Mouse (Mus musculus): ENCODE measurements at regions not wholly inside any gene's neighbourhood (a gene's known extent, or its start where the extent isn't known, plus 50 kb on each side); places are given as distances from the start of the nearest gene placed in this dataset.

DNA sequence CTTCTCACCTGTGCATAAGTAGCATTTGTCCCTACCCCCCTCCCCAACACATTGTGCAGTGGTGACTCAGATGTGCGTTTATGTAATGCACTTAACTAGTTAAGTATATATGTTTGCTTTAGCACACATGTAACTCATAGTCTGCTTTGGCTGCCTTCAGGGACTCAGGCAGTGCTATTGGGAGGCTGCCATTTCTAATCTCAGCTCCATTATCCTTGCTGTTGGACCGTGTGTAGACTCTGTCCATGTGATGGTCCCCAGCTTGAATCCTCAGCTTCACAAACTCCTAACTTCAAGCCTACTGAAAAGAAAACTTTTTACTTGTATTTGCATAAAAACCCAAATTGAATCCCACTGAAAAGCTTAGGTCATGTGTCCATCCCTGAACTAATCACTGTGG, 194.7 kb upstream of the Ppp2r3a start:
- DNase-seq (ENCODE audit: low read depth, low spot score): no peak

DNA sequence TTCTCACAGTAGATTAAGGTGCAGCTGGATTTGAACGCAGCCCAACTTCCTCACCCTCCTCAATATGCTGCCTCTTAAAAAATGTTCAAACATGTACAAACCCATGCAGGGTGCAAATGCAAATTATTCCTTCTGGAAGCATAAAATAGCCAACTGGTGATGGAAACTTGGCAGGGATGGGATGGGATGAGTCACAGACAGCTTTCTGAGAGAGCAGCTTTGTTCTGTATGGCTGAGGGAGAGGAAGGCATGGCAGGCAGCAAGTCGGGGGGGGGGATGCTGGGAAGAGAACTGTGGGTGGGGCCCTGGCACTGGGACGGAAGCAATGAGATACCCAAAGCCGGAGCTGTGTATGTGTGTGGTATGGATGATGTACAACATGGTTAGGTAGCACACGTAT, 194.2 kb upstream of the Ppp2r3a start:
- DNase-seq (ENCODE audit: low read depth, low spot score): no peak

DNA sequence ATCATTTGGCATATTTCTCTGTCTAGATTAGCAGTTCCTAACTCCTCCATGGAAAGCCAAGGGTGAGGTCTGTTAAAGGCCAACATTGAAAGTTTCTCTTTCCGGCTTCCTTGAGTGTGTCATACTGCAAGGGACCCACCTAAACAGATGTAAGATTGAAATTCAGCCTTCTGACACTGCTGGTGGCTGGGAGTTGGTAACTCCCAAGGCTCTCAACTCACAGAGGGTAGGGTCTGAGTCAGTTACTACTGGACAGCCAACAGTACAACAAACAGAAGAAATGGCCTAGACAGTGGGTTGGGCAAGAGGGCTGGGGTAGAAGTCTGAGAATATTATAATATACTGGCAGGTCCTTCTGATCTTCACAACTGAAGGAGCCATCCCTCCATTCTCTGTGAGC, 193.7 kb upstream of the Ppp2r3a start:
- DNase-seq (ENCODE audit: low read depth, low spot score): no peak

DNA sequence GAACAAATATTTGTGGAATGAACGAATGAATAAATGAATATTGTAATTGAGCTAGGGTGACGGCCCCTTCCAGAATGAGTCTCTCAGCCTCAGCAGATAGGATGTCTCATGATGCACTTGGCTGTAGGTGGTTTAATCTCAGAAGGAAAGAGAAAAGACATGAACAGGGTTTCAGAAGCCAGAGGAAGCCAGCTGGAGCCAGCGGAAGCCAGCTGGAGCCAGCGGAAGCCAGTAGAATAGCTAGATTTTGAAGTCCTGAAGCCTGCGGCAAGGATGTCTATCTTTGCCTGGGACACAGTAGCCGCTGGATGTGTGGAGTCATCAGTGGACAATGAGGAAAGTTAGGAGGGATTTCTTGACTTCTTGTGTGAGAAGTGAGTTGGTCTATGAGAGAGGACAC, 188.3 kb upstream of the Ppp2r3a start:
- no peak for DNase-seq (ENCODE audit: low read depth, low spot score)

DNA sequence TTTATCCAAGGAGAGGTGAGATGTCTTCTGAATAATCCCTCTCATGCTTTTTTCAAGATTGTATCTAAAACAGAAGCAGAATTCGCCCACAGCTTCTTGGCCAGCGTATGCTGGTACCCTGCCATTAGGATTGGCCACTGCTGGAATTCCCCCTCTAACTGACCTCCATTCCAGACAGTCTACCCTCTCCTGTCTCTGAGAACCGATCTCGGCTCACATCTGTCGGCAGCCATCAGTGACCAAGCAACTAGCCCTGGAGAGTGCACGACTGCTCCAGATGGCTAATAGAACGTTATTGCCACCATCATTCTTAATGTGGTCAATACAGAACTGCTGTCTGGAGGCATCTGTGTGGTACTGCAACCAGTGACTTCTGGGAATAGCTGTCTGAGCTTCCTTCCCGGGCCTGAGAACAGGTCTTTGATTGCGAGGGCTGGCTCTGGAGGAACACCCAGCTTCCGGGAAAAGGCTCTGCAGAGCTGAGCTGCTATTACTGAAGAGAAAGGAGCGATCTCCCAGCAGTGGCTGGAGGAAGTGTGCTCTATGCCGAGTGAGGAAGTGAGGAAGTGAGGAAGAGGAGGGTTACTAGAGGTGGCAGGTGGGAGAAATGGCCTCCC, 187.1 kb upstream of the Ppp2r3a start:
- no peak for DNase-seq (ENCODE audit: low read depth, low spot score)

DNA sequence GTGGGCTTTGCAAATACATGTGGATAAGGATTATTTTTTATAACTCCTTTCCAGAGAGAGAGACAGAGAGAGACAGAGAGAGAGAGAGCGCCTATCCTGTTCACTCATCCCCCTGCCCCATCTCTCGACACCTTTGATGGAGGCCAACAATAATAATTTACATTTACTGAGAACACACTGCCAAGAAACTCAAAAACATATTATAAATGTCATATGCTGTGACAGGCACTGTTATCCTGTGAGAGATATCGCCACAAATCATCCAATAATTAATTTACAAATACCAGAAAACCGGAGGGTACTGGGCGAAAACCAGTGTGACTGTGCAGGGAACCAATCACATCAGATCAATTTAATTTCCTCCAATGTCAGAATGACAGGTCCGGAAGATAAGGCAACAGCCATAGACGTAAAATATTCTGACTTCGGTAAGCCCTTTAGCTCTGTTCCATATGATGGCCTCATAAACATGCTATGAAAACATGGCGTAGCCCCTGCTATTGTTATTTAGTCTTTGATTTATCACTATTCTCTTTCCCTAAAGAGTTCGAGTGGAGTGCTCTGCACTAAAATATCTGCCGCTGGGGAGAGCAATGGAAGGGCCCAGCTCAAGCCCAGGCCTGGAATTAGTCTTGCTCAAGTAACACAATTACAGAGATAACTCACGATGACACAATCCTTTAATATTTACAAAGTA, 173.5 kb upstream of the Ppp2r3a start:
- DNase-seq (ENCODE audit: low read depth, low spot score): no peak

DNA sequence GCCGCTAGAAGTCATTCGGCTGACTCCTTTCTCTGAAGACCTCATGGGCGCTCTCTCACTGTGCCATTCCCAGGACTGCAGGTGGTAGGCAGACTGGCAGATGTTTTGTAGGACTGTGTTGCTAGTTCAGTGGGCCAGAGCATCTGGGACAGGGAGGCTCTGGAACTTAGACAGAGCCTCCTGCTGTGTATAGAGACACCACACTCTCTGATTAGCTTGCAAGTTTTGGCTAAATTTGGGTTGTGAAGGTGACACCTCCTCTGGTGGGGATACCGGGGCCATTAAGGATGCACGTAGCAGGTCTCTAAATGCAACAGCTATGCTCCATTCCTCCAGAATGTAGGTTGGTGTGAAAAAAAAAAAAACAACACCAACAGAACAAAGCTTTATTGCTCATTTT, 171.4 kb upstream of the Ppp2r3a start:
- DNase-seq (ENCODE audit: low read depth, low spot score): no peak

DNA sequence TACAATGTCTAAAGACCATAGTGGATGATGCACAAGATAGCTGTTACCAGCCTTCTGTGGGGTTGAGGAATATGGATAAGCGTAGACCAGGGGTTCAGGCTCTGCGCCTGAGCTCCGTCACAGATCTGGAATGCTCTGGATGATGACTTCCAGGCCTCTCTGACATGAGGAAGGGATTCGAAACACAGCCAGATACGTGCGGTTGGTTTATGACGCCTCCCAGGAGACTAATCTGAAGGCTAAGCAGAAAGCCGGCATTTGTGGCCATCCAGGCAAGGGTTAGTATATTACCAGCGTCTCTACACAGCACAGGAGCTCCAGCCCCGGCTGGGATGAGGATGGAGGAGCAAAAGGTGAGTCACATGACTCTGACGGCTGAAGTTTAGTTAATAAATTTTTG, 170.4 kb upstream of the Ppp2r3a start:
- peak; percentile 72 for DNase-seq (ENCODE audit: low read depth, low spot score)

DNA sequence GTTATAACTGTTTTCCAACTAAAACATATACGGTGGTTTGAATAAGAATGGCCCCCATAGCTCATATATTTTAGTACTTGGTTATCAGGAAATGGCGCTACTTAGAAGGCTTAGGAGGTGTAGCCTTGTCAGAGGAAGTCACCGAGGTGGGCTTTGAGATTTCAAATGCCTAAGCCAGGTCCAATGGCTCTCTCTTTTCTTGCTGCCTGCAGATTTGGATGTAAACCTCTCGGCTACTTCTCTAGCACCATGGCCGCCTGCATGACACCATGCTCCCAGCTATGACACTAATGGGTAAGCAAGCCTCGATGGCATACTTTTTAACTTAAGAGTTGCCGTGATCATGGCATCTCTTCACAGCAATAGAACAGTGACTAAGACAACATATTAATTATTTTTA, 169.5 kb upstream of the Ppp2r3a start:
- DNase-seq (ENCODE audit: low read depth, low spot score): no peak

DNA sequence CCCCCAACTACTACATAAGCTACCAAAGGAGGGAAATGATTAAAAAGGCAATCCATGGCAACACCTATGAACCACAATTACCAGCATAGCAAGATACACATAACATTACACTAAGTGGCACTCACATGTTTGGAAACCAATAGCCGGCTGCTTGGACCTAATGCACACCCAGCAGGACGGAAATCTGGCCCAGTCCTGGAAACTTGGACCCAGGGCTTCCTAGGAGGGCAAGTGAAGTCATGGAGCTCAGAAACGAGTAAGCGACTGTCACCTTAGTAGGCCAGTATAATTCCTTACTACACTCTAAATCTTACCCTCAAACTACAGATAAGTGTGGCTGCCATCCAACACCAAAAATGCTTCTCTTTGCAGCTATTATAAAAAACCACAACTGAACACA, 168.6 kb upstream of the Ppp2r3a start:
- DNase-seq (ENCODE audit: low read depth, low spot score): no peak

DNA sequence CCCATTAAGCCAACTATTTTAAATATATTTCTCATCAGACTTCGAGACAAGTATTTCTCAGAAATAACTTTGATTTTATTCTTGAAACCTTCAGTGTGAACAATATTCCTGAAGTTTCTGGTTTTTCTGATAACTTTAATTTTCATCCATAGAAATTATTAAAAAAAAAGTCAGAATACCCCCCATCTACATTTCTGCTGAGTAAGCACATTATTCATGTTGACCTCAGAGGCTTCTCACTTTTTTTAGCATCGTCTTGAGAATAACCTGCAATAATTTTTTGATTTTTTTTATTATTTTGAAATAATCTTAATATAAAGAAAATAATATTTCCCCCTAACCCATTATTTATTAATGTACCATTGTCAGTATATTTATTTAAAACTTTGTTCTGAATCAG, 166.1 kb upstream of the Ppp2r3a start:
- DNase-seq (ENCODE audit: low read depth, low spot score): no peak

DNA sequence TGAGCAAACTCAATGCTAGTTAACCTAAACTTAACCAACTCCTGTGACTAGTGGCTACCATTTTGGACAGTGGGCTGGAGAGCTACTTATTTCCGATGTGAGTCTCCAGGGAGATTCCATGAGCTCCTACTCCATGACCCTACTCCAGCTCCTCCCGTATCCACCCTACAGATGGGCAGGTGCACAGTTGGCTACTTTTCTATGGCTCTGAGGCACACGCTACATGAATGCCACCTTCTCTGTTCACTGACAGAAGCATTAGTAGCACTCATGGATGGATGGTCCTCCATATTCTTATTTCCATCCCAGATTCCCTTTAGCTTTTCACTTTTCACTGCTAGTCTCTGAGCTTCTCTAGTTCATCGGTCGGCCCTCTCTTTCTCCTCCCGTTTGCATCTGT, 164.7 kb upstream of the Ppp2r3a start:
- no peak for DNase-seq (ENCODE audit: low read depth, low spot score)

DNA sequence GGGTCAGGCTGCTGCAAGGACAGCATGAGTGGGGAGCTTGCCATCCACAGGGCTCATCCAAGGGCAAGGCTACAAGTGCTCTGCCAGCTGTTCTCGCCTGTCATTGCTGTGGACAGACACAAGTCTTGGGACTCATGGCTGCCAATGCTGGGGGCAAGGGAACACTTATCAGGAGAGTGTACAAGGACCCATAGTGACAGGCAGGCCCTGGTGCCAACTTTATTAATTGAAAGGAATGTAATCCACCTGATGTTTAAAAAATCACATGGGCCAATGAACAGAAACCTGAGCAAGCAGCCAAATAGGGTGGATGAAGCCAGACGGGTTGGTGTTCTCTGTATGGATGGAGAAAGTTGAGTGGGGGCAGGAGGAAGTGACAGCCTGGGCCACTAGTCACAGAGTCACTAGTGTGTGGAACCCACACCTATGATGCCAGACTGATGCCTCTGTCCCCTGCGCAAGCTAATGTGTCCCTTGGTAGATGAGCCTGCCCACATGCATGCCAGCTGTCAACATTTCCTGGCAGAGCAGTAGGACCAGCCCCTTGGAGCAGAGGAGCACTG, 161.6 kb upstream of the Ppp2r3a start:
- DNase-seq (ENCODE audit: low read depth, low spot score): no peak

DNA sequence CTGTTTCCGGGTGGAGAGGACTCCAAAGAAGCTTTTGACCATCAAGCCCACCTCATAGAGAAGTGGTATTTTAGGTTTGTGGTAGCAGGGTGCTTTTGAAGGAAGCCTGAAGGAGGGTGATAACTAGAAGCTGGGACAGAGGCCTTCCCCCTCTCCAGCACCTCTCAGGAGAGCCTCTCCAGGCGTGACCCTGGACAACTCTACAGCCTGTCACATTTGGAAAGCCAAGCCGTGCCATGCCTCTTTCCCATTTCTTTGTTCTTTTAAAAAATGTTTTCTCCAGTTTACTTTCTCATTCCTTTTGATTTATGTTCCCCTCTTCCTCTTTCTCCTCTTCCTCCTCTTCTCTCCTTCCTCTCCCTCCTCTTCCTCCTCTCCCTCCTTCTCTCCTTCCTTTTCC, 160.4 kb upstream of the Ppp2r3a start:
- no peak for DNase-seq (ENCODE audit: low read depth, low spot score)

DNA sequence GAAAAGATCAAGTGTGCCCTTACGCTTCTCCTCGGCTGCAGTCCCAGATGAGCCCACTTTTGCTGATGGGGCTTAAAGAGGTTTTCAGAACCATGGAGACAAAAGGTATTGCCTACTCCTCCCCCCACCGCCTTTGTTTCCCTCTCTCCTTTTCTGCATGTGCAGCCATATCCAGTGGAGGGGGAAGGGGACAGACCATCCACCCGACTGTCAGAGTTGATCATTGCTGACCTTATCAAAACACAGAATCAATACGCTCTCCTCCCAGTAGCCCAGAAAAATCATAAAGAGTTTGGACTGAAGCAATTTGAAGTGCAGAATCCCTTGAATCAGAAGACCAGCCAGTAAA, 159.9 kb upstream of the Ppp2r3a start:
- no peak for DNase-seq (ENCODE audit: low read depth, low spot score)

DNA sequence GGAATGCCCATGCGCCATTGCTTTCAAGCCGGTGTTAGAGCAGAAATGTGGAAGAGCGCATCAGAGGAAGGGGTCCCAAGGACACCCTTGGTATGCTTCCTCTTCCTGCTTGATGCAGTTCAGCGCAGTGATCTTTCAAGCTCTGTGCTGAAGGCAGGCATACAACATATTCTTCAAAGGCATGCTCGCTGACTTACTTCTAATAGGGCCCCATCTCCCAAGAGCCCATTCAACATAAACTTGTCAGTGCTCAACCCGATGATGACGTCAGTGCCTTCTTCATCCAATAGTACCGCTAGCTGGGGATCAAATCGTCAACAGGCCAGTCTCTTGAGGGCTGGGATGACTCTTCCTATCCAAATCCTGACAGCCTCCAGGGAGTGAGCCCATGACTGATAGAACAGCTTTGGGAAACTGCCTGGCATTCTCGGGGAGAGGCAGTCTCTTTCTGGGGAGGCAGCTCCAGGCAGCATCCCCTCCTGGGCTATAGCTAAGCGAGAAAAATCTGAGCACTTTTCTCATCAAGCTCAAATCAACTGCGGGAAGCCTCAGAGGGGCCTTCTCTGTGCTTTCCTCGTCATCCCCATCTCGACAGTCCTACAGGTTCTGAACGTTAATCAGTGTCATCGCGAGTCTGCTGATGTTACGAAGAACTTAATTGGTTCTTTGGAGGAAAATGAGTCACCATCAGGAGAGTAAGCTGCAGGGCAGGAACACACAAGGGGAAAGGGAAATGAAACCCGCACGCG, 159.4 kb upstream of the Ppp2r3a start:
- DNase-seq (ENCODE audit: low read depth, low spot score): no peak

DNA sequence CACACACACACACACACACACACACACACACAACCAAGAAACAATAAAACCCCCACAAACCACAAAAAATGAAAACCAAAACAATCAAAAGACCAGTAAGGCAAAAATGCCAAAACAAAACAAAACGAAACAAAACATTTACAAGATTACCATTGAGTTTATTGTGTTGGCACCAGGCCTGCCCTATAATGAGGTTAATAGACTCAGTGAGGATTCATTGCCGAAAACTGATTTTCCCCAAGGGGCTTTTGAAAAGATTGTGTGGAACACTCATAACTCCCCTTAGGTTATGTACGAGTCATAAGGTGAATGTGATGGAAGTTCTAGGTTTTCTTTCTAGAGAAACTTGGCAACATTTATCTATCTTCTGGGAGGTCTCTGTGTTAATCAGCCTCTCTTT, 158.8 kb upstream of the Ppp2r3a start:
- DNase-seq (ENCODE audit: low read depth, low spot score): no peak

DNA sequence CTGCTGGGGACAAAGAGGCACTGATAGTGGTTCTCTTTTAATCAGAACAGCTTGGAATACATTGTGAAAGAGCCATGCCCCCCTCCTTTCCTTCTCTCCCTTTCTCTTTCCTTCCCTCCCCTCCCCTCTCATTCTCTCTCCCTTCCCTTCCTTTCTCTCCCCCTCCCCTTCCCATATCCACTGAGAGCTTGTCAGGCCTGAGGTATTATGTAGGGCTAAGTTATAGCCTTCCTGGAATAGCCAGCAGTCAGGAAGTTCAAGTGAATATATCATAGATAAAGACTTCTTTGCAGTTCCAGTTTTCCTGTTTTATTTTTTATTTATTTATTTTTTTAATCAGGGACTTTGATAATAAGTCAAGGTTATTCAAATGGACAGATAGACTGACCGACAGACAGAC, 156.5 kb upstream of the Ppp2r3a start:
- DNase-seq (ENCODE audit: low read depth, low spot score): no peak

DNA sequence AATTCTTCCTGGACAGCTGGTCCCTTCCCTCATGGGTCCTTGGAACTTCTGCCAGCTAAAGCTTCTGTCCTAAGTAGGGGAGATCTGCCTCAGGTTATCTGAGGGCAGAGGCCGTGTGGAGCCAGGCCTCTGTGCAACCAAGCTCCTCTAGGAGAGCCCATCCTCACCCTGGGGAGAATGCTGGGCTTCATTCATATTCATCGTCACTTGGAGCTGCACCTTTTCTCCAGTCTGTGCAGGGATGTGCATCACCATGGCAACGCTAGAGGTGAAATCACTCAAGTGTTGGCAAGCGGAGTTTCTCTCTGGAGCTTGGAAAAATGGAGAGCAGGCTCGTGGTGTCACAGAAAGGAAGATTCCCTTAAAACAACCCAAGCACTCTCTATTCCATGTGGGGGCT, 155.5 kb upstream of the Ppp2r3a start:
- no peak for DNase-seq (ENCODE audit: low read depth, low spot score)

DNA sequence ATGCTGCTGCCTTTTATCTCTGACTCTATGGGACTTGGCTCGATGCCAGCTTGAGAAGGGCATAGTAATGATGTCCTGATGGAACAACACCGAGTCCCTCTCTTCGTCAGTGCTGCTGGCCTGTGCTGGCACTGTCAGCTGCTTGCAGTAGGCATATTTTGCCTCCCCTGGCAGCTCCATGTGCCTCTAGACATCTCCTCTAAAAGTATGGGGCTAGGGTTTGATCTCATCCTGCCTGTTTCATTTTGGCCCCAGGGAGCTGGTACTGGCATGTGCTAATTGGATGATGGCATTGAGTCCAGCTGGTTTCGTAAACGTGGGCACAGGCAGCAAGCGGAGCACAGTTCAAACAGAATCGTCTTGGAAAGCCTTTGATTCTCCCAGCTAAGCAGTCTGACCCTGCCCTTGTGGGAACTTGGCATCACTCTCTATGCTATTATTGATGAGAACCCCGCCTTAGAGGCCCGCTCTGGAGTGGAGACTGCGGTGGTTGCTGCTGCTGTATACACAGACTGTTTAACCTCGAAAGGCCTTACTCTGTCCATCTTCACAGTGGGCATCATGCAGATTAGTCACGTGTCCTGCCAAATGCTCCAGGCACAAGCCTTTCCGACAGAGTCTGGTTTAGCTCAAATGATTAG, 153.0 kb upstream of the Ppp2r3a start:
- no peak for DNase-seq (ENCODE audit: low read depth, low spot score)

DNA sequence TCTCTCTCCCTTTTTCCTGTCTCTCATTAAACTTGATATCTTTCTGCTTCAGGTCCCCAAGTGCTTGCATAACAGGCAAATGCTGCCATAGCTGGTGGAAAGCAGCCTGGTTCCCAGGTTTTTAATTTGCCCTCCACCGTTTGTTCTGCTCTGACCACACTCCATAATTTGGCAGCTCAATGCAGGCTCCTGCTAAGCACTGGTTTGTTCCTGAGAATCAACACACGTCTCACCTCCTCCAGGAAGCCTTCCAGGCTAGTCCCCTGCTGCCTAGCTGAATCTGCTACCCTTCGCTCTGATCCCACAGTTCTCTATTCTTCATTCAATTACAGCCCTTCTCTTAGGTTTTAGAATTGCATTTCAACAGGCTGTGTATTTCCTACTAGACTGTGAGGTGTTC, 152.4 kb upstream of the Ppp2r3a start:
- no peak for DNase-seq (ENCODE audit: low read depth, low spot score)

DNA sequence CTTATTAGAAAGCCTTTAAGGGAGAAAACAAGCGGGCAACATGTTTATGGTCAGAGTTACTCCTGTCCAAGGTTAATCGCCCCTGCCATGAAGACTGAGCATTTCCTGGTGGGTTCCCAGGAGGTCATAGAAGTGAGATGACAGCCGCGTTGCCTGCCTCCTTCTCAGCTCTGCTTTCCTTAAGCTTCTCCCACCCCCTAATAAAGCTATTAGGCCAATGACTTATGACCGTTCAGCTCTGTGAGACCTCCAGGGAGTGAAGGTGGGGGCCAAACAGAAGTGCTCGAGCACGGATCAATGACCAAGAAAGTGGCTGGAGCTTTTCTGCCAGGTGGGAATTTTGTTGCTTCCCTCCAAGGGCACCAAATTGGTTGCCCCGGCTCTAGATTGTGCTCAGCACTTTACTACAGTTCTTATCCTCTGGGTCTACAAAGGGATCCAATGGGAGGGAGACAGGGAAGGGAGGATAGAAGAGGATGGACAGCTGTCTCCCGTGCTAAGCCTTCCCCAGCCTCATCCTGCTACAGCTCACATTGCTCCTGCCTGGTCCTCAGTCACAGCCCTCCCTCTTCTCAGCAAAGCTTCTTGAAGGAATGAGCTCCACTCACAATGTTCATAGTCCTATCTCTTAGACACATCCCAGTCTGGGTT, 151.1 kb upstream of the Ppp2r3a start:
- DNase-seq (ENCODE audit: low read depth, low spot score): no peak

Data from mesoderm, embryonic 11.5 days (tissue).